Mouse (Mus musculus) midbrain, postnatal 0 days (tissue): ENCODE data around the gene Ampd1. TPM values are rescaled to one million over a fixed set of nuclear protein-coding genes. Genes with fewer than 3 reads are reported as not detected.
A peak's percentile ranks its signal among the peaks of the same experiment; 100 is the strongest.
"Not testable (repeated sequence)": the region's sequence is repeated elsewhere in the genome, so short reads cannot be mapped to it uniquely, and the experiment has no call there.

Experiments
- ATAC-seq: fragments of 200-750 bp; cut with Nextera tagmentation; 2 replicates; pipeline ENCODE4 v1.8.0; 2017; ENCODE audit warnings: moderate number of reproducible peaks, mild to moderate bottlenecking, moderate TSS enrichment, moderate library complexity; ENCODE audit not compliant: low FRiP score
- DNase-seq: peaks from one replicate; pipeline ENCODE4 v3.0.0-alpha.2; 2015; ENCODE audit warnings: low spot score
- H3K27ac ChIP-seq: fragments of 300-500 bp; sonication (generic); 2 replicates; pipeline ENCODE4 v1.5.1; 2014; ENCODE audit warnings: low read depth, mild to moderate bottlenecking, low read length, mixed read lengths
- H3K27me3 ChIP-seq: fragments of 300-500 bp; sonication (generic); 2 replicates; pipeline ENCODE4 v1.6.1; 2014; ENCODE audit warnings: low read length, control low read depth, mixed read lengths; ENCODE audit not compliant: insufficient read depth
- H3K36me3 ChIP-seq: fragments of 300-500 bp; sonication (generic); 2 replicates; pipeline ENCODE4 v1.6.1; 2014; ENCODE audit warnings: low read length, control low read depth, mixed read lengths; ENCODE audit not compliant: insufficient read depth
- H3K4me1 ChIP-seq: fragments of 300-500 bp; sonication (generic); 2 replicates; pipeline ENCODE4 v1.6.1; 2014; ENCODE audit warnings: mild to moderate bottlenecking, control low read depth, antibody characterized with exemption, low read length, mixed read lengths; ENCODE audit not compliant: insufficient read depth
- H3K4me2 ChIP-seq: fragments of 300-500 bp; sonication (generic); 2 replicates; pipeline ENCODE4 v1.6.1; 2014; ENCODE audit warnings: low read depth, mild to moderate bottlenecking, low read length, mixed read lengths; ENCODE audit not compliant: poor library complexity, severe bottlenecking
- H3K4me3 ChIP-seq: fragments of 300-500 bp; sonication (generic); 2 replicates; pipeline ENCODE4 v1.5.1; 2014; ENCODE audit warnings: low read depth, mild to moderate bottlenecking, low read length, moderate library complexity
- H3K9ac ChIP-seq: fragments of 300-500 bp; sonication (generic); replicated peaks from 2 replicates; pipeline ENCODE4 v1.6.1; 2014; ENCODE audit warnings: mild to moderate bottlenecking, low read length, moderate library complexity, mixed read lengths; ENCODE audit not compliant: poor library complexity, severe bottlenecking
- H3K9me3 ChIP-seq: fragments of 300-500 bp; sonication (generic); 2 replicates; pipeline ENCODE4 v1.6.1; 2016; ENCODE audit warnings: low read length, control low read depth
- CTCF ChIP-seq: IDR thresholded peaks from 2 replicates; pipeline ENCODE4 v1.5.1; 2016; ENCODE audit warnings: antibody characterized with exemption, mild to moderate bottlenecking
- WGBS: fragments of 180-500 bp; shearing (Covaris S2); extraction: QIAGEN DNeasy Blood & Tissue Kit; methylation state at CpG from one replicate; pipeline ENCODE4 v1.1.7; 2014; 5-methylcytosine and 5-hydroxymethylcytosine counted together
- polyA plus RNA-seq: library from polyadenylated mRNA; unstranded; fragments of >200 nt; fragmentation: Nextera tagmentation; extraction: Ambion mirVana; gene quantifications from 2 replicates; pipeline ENCODE4 v1.2.1, GENCODE M21; 2015
- total RNA-seq: library from RNA; depleted of rRNA; stranded (reverse); fragments of >200 nt; gene quantifications from 2 replicates; pipeline ENCODE4 v1.2.3, GENCODE M21; 2014

Gene Ampd1
- total and polyA plus RNA-seq, 2 experiments from 2014 or later: not detected

DNA sequence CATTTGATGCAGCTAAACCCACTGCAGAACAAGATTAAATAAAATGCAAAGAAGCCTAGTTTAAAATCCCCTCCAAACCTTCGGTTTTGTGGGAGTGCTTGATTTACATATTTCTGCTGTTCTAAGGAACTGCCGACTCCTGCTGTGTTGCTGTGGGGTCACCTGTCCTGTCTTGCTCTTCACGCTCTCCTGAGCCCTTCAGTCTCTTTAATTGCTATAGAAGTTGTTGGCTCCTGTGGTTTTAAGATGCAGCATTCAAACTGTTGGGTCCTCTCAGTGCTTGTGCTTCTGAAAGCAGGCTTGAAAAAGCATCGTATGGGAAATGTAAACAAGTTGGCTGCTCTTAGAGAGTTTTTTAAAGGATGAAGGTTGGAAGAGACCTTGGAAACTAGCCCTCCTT is 54.4 kb downstream of the Ampd1 start:
- WGBS: 33% methylated on average over 4 of the region's 4 CpGs
- Histone ChIP-seq H3K4me1 (no peaks in the 10 kb centered on the region), H3K4me2 (no peak overlapping the region), H3K27me3 (no peaks in the 10 kb centered on the region), H3K27ac (no peak overlapping the region), H3K36me3 (no peaks in the 10 kb centered on the region), H3K4me3 (no peak overlapping the region), H3K9me3 (no peaks in the 10 kb centered on the region), H3K9ac (no peak overlapping the region)
- no peak for TF ChIP-seq CTCF
- no peak for ATAC-seq
- no peak for DNase-seq

DNA sequence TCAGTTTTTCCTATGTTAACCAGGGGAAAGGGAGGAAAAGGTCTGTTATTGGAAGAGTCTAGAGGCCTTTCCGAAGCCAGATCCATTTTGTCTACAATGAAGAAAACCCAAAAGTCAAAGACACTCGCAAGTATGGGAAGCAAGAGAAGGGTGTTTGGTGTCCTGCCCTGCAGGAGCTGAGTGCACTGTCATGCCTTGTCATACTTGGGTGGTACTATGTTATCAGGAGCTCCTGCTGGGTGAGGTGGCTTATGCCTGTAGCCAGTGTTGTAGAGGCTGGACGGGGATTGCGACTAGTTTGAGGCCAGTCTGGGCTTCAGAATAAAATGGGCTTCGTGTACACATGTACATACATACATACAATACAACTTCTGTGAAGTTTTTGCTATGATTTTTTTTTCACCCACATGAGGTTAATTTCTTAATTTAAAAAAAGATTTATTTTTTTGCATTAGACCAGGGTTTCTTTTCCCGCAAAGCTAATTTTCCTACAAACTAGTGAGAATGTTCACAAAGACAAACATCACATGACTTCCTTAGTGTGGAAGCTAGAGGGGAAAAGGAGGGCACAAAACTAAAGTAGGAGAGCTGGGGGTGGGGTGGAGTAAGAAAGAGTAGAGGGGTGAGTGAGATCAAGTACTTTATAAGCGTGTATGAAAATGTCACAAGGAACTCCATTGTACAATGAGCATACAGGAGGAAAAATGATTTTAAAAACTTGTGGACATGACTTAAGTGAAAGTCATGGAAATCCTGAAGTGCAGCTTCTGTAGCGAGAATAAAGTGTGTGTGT is 55.7 kb downstream of the Ampd1 start:
- H3K4me2 ChIP-seq: no peak overlapping the region
- no peak overlapping the region for H3K9ac ChIP-seq
- no peak for TF ChIP-seq CTCF
- no peak for ATAC-seq
- H3K27ac ChIP-seq: no peak overlapping the region
- H3K4me1 ChIP-seq: no peaks in the 10 kb centered on the region
- no peak for DNase-seq
- H3K4me3 ChIP-seq: no peak overlapping the region
- no peaks in the 10 kb centered on the region for H3K9me3 ChIP-seq
- WGBS: 83% methylated on average over 8 of the region's 8 CpGs
- no peaks in the 10 kb centered on the region for H3K27me3 ChIP-seq
- H3K36me3 ChIP-seq: no peaks in the 10 kb centered on the region

DNA sequence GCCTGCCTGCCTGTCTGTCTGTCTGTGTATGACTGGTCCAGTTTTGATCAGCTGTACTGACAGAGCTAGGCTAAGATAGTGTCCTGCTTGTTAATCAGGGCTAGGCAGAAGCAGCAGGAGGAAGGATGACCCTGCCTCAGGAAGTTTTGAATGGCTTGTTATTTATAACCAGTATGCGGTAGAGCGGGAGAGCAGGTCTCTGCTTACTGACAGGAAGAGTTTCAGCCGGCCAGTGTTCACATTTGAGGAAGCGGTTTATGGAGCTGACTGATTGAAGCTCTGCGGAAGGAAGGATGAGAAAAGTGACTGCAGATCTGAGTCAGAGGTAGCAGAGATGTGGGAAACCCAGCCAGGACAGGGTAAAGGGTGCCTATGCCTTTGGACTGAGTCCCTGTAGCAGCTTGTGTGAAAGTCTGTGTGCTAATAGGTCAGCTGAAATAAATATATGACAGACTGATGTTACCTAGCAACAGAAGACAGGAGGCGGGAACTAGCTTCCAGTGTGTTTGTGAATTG is 56.5 kb downstream of the Ampd1 start:
- ATAC-seq: peak; percentile 71; the same call in 1 of the 2 replicates

DNA sequence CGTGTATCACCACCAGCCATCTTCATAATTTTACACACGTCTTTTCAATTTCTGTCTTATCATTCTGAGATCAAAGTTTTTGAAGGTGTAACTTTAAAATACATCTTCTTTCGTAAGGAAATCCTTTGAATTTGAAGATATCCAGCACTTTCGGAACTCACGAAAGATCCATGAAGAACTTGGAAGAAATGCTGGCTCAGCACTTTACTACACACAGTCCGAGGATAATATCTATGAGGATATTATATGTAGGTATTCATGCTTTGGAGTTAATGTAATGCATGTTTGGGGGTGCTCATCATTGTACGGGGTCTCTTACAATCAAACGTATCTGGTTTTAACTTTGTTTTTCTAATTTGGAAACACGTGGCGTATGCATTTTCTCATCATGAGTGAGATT is 59.3 kb downstream of the Ampd1 start:
- no peak overlapping the region for H3K4me3 ChIP-seq
- DNase-seq (no peak), ATAC-seq (no peak)
- no peaks in the 10 kb centered on the region for H3K9me3 ChIP-seq
- no peaks in the 10 kb centered on the region for H3K27me3 ChIP-seq
- H3K9ac ChIP-seq: no peak overlapping the region
- no peak for TF ChIP-seq CTCF
- no peaks in the 10 kb centered on the region for H3K36me3 ChIP-seq
- 92% methylated on average over 10 of the region's 10 CpGs for WGBS
- no peaks in the 10 kb centered on the region for H3K4me1 ChIP-seq
- H3K4me2 ChIP-seq: no peak overlapping the region
- H3K27ac ChIP-seq: no peak overlapping the region

More for the DNA sequence above, 56.5 kb downstream of the Ampd1 start:
- H3K27me3 ChIP-seq: no peaks in the 10 kb centered on the region
- H3K4me1 ChIP-seq: no peaks in the 10 kb centered on the region
- no peak overlapping the region; the same call in 1 of the 2 replicates for H3K27ac ChIP-seq
- H3K4me2 ChIP-seq: peak overlapping the region; percentile 7; the same call in 1 of the 2 replicates
- no peaks in the 10 kb centered on the region for H3K9me3 ChIP-seq
- no peaks in the 10 kb centered on the region for H3K36me3 ChIP-seq
- H3K4me3 ChIP-seq: no peak overlapping the region
- no peak for TF ChIP-seq CTCF
- WGBS: 56% methylated on average over 6 of the region's 6 CpGs
- peak; percentile 53 for DNase-seq
- no peak overlapping the region for H3K9ac ChIP-seq

DNA sequence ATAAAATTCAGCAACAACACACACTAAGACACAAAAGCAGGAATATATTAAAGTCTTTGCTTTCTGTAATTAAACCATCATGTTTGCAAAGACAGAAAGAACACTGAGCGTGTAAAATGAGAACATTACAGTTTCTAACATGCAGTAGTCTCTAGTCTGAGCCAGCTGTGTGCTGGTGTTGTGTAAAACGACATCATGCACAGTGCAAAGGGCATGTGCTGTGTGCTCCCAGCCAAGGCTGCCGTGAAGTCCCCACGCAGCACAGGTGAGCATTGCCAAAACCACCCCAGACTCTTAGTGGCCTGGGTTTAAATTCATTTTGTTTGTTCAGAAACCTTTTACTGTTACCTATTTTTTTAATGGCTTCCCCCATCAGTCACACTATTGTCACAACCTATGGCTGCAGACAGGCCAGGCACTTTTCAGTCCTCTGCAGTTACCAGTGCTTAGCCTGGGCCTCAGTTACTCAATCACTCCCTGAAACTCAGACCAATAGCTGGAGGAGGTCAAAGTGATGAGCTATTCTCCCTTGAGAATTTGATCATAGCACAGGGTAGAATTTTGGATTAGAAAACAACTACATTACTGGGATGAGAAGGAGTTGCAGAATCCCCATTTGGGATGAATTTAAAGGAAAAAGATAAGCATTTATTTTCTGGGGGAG is 62.7 kb downstream of the Ampd1 start:
- TF ChIP-seq CTCF: no peak
- no peaks in the 10 kb centered on the region for H3K9me3 ChIP-seq
- no peaks in the 10 kb centered on the region for H3K4me1 ChIP-seq
- no peak overlapping the region for H3K4me2 ChIP-seq
- H3K27ac ChIP-seq: no peak overlapping the region
- ATAC-seq: no peak
- H3K4me3 ChIP-seq: no peak overlapping the region
- no peaks in the 10 kb centered on the region for H3K36me3 ChIP-seq
- H3K27me3 ChIP-seq: no peaks in the 10 kb centered on the region
- DNase-seq: no peak
- no peak overlapping the region for H3K9ac ChIP-seq
- 88% methylated on average over 4 of the region's 4 CpGs for WGBS

DNA sequence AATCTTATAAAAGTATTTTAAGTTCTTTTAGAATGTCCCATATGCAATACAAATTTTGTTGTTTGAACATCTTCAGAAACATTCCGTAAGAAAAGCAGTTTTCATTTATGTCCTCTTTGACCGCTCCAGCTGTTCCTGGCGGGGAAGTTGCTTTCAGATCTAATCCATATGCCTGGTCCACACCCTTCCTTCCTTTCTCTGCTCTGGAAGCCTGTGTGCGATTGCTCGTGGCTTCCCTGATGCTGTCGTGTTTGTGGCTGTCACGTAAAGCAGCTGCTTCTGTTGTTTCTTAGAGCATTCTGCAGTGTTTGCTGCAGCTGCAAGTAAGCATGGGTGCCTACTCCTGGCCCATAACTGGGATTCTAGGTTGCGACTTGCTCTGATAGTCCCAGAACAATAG is 65.2 kb downstream of the Ampd1 start:
- Histone ChIP-seq H3K4me2 (no peak overlapping the region), H3K9me3 (no peaks in the 10 kb centered on the region), H3K36me3 (no peaks in the 10 kb centered on the region), H3K9ac (no peak overlapping the region), H3K4me1 (no peaks in the 10 kb centered on the region), H3K27me3 (no peaks in the 10 kb centered on the region), H3K27ac (no peak overlapping the region), H3K4me3 (no peak overlapping the region)
- DNase-seq (no peak), ATAC-seq (no peak)
- no peak for TF ChIP-seq CTCF
- WGBS: 76% methylated on average over 8 of the region's 8 CpGs

DNA sequence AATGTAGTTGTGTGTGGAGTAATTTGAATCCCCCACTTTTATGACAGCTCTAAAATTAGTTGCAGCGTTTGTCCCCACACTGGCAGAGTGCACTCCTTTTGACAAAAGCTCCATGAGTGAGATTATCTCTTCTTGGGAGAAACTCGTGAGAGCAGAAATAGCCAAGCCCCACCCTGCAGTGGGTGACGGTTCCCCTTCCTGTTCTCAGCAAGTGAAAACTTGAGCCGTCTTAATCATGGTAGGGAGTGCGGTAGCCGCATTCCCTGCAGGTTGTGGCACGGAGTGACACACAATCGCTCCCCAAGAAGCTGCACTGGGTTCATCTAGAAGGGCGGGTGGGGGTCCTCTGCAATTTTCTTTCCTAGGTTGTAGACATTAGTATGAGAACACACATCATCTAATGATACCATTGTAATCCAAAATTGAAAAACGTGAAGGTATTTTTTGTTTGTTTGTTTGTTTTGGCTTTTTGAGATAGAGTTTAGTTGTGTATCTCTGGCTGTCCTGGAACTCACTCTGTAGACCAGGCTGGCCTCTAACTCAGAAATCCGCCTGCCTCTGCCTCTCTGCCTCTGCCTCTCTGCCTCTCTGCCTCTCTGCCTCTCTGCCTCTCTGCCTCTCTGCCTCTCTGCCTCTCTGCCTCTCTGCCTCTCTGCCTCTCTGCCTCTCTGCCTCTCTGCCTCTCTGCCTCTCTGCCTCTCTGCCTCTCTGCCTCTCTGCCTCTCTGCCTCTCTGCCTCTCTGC is 66.5 kb downstream of the Ampd1 start:
- not testable (repeated sequence) for H3K4me3 ChIP-seq, DNase-seq

More for the DNA sequence above, 66.5 kb downstream of the Ampd1 start:
- not testable (repeated sequence) for H3K36me3 ChIP-seq, H3K4me1 ChIP-seq, ATAC-seq, H3K4me2 ChIP-seq, H3K9me3 ChIP-seq, H3K9ac ChIP-seq, H3K27ac ChIP-seq, H3K27me3 ChIP-seq
- WGBS: 63% methylated on average over 11 of the region's 11 CpGs
